Mouse (Mus musculus) T-cell, adult 66 days (primary cell): ENCODE measurements around the gene Lrp10. TPM values are rescaled to one million over a fixed set of nuclear protein-coding genes. Genes with fewer than 3 reads are reported as not detected.

ENCODE experiments used
- total RNA-seq, 2 experiments: library from RNA; stranded (reverse); gene quantifications; 3 replicates in 1 of 2; 4 replicates in 1 of 2; pipeline ENCODE4 v1.2.4; 2023

Lrp10 gene
- 100 to 1,000 TPM; 125 to 142 TPM for total RNA-seq

GRCm38 (mm10) chr14:54463959-54464292 is at the start of gene Lrp10:
Lrp10 (plus strand) TSS chr14:54464137.

GRCm38 (mm10) chr14:54417623-54418081 is 46.3 kb upstream of the Lrp10 start, which contains the start of gene Slc7a7:
Slc7a7 (minus strand) TSS chr14:54417780.

GRCm38 (mm10) chr14:54426689-54427398 is 37.1 kb upstream of the Lrp10 start, which contains the start of gene Mrpl52:
Mrpl52 (plus strand) TSS chr14:54426909.

GRCm38 (mm10) chr14:54431334-54432077 is 32.4 kb upstream of the Lrp10 start, which contains the start of gene Mmp14:
Mmp14 (plus strand) TSS chr14:54431612.

GRCm38 (mm10) chr14:54475941-54476844 is 12.3 kb downstream of the Lrp10 start, which contains the start of gene Rem2:
Rem2 (plus strand) TSS chr14:54476100.

Other genes with a start within 250 kb of the Lrp10 start
- gene Dad1, start 210.0 kb upstream of the Lrp10 start, total RNA-seq, result 100 to 1,000 TPM; 142 to 151 TPM
- gene Abhd4, start 209.9 kb upstream of the Lrp10 start, total RNA-seq, result 1 to 10 TPM; 5.3 to 6.2 TPM
- gene Olfr49, start 179.2 kb upstream of the Lrp10 start, total RNA-seq, result not detected
- 10 to 100 TPM; 72.7 to 93.1 TPM for gene Oxa1l, start 103.3 kb upstream of the Lrp10 start, total RNA-seq
- gene Slc7a7, start 46.4 kb upstream of the Lrp10 start, total RNA-seq, result 1 to 10 TPM; 1.1 to 2.4 TPM
- 10 to 100 TPM; 70.9 to 71.6 TPM for gene Mrpl52, start 37.2 kb upstream of the Lrp10 start, total RNA-seq
- gene Mmp14, start 32.5 kb upstream of the Lrp10 start, total RNA-seq, result 1 to 10 TPM in 1 of 2 experiments, under 1 TPM in 1; 0.61 to 1.1 TPM
- 1 to 10 TPM; 1.5 to 1.7 TPM for gene Rem2, start 12.0 kb downstream of the Lrp10 start, total RNA-seq
- gene Prmt5, start 53.4 kb downstream of the Lrp10 start, total RNA-seq, result 10 to 100 TPM; 39.8 to 40.1 TPM
- 10 to 100 TPM; 12.0 to 16.5 TPM for gene Haus4, start 90.5 kb downstream of the Lrp10 start, total RNA-seq
- under 1 TPM; 0.32 to 0.59 TPM for gene Ajuba, start 113.4 kb downstream of the Lrp10 start, total RNA-seq
- gene 4931414P19Rik, start 141.9 kb downstream of the Lrp10 start, total RNA-seq, result 1 to 10 TPM; 4.8 to 6.4 TPM
- 10 to 100 TPM; 60.0 to 72.1 TPM for gene Psmb5, start 153.9 kb downstream of the Lrp10 start, total RNA-seq
- not detected for gene Psmb11, start 157.3 kb downstream of the Lrp10 start, total RNA-seq
- not detected for gene Gm17606, start 176.8 kb downstream of the Lrp10 start, total RNA-seq
- gene Cdh24, start 177.2 kb downstream of the Lrp10 start, total RNA-seq, result 1 to 10 TPM; 8.4 to 8.8 TPM
- 10 to 100 TPM; 37.4 to 47.4 TPM for gene 1700123O20Rik, start 222.1 kb downstream of the Lrp10 start, total RNA-seq
- 100 to 1,000 TPM; 566 to 583 TPM for gene Acin1, start 222.8 kb downstream of the Lrp10 start, total RNA-seq
- gene Gm29776, start 234.7 kb downstream of the Lrp10 start, total RNA-seq, result not detected
- not detected for gene Cebpe, start 248.0 kb downstream of the Lrp10 start, total RNA-seq